Mouse (Mus musculus) thymus, postnatal 4 days (tissue): ENCODE data around the gene 1110051M20Rik.
"Not testable (repeated sequence)": the region's sequence is repeated elsewhere in the genome, so short reads cannot be mapped to it uniquely, and the experiment has no call there.

ENCODE experiments used
- DNase-seq: peaks from one replicate; pipeline ENCODE4 v3.0.0; 2021

The 1110051M20Rik gene

DNA sequence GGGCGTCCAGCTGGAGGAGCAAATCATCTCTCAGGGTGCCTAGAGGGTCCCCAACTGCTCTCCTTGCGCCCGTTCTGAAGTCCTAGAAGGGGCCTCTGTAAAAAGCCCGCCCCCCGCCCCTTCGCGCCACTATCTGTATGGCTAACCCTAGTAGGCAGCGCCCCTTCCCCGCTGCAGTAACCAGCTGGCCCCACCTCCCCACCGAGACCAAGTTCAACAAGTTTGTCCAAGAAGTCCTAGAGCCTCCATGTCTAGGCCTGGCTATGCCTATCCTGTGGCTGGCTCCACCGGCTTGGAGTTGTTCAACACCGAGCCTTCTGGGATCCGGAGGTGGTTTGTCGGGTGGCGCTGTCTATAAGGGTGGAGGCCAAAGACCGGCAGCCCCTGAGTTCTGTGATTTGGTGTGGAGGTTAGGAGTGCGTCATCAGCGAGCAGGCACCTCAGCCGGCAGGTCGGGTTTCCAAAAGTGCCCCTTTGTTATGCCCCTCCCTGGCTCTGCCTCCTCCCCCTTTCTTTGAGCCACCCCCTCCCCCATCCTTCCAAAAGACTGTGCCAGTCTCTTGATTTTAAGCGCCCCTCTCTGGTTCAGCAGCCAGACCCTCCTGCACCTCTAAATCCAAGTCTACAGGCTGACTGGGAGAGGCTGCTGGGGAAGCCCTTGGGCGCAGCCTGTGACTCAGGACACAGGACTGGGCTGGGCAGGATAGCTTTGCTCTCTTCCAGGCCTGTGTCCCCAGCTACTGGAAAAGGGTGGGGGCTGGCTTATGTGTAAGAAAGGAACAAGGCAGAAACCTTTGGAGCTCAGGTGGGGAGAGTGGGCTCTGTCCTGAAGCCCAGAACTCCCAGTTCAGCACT, 187.2 kb downstream of the 1110051M20Rik start:
- DNase-seq = peak; percentile 33

DNA sequence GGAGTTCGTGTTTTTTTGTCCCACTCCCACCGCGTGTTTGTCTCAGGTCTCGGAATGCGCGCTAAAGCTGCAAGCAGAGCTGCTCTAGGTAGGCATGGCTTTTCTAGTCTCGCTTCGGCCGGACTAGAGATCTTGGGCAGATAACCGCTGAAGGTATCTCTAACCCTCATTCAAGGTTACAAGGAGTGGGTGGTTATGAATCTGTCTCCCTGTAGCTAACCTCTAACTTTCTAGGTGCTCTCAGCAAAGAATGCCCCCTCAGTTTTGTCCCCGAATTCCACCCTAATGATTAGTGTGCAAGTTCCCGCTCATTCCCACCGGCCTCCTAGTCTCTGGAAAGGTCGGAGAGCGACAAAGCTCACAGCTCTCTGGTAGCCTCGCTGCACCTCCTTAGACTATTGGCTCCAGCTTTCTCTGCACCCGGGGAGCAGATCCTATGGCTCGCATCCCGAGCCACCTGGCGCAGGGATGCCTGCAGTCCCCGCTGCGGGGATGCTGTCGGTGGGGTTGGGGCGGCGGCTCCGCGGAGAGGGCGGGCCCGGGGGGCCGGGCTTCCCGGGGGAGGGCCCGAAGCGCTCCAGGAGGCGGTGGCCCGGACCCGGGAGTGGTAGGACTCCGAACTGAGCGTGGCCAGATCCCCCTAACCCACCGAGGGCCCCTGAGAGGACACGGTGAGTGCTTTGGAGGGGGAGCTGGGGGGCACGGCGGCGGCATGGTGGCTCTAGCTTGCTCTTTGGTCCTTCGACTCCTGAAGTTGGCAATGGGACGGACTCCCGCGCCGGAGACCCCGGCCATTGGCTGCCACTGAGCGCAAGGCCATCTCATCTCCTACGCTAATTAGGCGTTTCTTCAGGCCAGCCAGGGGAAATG, 188.0 kb downstream of the 1110051M20Rik start:
- peak; percentile 61 for DNase-seq

- peak; percentile 33 for DNase-seq
Observed at GRCm38 (mm10) chr2:91255661-91256150, 188.8 kb downstream of the 1110051M20Rik start, which contains the start of gene Pacsin3. Gene Pacsin3 (plus strand): TSS chr2:91255954.

DNA sequence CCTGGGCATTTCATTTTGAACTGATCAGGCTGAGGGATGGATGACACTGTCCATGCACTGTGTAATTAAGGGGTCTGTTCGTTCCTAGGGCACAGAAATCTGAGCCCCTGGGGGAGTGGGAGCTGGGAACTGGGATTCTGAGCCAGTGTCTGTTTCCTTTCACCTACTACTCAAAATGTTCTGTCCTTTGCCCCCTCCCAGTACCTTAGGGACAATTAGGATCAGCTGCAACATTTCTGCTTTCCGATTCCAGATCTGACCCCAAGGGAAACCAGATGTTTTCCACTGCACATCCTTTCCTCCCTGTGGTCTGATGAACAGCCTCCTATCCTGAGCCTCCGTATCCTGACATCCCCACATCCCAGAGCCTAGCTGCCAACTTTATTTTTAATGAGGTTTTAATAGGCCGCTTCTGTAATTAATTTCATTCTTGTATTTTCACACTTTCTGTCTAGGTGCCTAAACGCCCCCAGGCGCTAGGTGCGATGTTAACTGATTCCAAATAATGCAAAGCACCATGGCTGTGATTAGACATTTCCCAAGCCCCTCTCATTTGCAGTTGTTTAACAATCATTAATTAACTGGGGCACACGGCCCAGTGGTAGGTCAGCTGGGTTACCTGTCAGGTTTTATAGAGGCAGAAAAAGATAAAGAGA, 189.7 kb downstream of the 1110051M20Rik start:
- no peak for DNase-seq

DNA sequence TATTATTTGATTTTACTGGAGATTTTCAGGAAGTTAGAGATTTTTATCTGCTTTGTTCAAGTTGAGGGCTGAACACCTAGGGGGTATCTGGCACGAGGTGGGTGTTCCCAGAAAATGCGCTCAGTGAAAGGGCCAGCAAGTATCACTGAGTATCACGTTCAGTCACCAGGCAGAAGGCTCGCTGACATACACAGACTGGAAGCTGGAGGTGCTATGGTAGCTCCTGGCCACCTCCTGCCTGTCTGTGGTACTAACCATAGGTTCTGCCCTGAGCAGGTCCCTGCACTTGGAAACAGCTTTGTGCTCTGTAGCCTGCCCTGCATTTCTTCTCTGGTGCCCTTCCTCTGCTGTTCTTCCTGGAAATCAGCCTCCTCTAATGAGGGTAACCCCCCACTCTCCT, 192.0 kb downstream of the 1110051M20Rik start:
- no peak for DNase-seq

GRCm38 (mm10) chr2:91252001-91252400, 192.5 kb downstream of the 1110051M20Rik start:
- DNase-seq = no peak

DNA sequence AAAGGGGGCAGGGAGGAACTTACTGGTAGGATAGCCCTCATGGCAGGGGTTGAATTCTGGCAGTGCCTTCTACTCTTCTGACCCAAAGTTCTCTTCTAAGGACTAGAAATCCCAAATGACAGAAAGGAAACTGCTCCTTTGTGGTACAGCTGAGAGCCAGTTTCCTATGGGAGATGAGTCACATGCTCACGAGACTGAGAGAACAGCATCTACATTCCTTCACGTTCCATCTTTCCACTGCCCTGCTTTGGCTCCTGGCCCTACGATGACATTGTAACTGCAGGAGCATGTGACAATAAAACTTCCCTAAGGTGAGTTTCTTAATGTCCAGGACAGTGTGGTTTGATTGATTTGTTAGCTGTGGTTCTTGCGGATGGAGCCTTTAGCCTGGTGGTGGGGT, 196.1 kb downstream of the 1110051M20Rik start:
- no peak for DNase-seq

- no peak for DNase-seq
Observed at GRCm38 (mm10) chr2:91244557-91245228, 199.8 kb downstream of the 1110051M20Rik start.

DNA sequence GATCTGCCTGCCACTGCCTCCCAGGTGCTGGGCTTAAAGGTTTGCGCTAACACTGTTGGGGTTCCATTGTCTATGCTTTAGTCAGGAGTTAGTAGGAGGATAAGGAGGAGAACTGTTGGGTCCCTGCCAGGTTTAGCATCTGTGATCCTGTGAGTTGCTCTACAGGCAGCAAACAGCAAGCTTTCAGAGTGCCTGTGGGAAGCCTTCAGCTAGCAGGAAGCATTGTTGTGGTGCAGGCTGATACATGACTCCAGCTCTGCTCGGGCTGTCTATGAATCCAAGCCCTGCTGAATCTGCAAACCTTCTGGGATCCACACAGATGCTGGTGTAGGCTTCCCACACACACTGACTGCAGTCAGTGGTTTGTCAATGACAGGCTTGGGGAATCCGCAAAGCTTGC, 201.1 kb downstream of the 1110051M20Rik start:
- DNase-seq = no peak

- no peak for DNase-seq
Observed at GRCm38 (mm10) chr2:91242547-91242946, 202.0 kb downstream of the 1110051M20Rik start.

DNA sequence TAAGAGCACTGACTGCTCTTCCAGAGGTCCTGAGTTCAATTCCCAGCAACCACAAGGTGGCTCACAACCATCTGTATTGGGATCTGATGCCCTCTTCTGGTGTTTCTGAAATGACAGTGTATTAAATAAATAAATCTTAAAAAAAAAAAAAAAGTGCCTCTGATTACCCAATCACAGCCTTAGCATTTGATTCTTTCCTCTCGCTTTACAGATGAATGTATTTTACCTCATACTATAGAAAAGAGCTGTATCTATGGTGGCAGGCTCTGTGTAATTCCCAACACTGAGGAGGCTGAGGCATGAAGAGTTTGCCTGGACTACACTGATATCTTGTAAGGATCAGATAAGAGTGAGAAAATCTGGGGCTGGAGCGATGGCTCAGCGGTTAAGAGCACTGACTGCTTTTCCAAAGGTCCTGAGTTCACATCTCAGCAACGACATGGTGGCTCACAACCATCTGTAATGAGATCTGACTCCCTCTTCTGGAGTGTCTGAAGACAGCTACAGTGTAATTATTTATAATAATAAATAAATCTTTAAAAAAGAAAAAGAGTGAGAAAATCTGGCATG, 206.9 kb downstream of the 1110051M20Rik start:
- DNase-seq = not testable (repeated sequence)

DNA sequence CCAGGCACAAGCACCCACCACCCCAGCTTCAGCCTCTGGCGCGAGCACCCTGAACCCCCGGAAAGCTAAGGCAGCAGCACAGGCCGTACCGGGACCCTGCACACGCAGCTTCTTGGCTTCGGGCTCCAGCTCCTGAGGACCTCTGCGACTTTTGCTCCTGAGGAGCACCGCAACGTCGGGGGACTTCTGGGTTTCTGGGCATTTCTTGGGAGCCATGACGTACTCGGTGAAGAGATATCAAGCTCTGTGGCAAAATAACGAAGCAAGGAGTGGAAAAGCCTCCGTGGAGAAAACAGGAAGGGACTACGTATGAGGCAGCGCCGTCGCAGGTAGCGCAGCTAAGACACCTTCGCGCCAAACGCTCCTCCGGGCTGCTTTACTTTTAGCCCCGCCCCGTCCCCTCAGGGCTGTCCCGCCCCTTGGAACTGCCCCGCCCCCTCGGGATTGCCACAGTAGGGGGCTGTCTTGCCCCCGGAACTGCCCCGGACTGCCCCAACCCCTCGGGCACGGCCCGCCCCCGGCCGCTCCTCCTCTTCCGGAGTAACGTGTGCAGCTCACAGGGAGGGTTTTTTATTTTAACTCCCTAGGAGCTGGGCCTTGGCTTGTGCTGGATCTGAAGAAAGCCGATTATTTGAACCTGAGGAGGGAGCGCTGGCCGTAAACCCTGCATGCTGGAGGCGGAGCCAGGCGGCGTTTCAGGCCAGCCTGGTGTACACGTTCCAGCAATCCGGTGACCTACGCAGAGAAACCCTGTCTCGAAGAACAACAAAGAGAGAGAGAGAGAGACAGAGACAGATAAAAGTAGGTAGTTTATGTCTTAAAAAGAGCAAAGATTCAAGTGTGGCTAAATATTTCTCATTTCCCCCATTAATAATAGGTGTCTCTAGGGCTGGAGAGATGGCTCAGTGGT, 207.6 kb downstream of the 1110051M20Rik start, which contains the start of gene Ddb2:
Ddb2 (minus strand) TSS at position 382 of the 910 bp plus-strand sequence.
- peak; percentile 98 for DNase-seq

DNA sequence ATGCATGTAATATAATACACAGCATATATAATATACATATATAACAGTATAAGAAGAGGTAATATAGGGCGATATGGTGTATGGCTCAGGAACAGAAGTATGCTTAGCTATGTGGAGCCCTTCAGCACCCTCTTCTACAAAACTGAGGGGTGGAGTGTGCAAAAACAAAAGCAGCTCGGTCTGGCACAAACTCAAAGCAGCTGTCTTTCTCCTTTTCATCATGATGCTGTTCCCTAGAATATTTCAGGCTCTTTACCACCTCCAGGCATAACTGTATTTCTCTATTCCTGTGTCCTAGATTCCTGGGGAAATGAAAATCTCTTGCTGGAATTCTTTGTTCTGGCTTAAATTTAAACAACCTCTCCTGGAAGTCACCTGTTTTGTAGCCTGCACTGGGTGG, 214.8 kb downstream of the 1110051M20Rik start:
- no peak for DNase-seq
